Mouse (Mus musculus) hindbrain, embryonic 13.5 days (tissue): ENCODE data around the gene Taz. TPM values are rescaled to one million over a fixed set of nuclear protein-coding genes. Genes with fewer than 3 reads are reported as not detected.

Experiments used
- microRNA-seq: library from miRNA; unstranded; fragments of <30 nt; microRNA quantifications from one replicate; pipeline ENCODE4, GENCODE M21; 2016
- polyA plus RNA-seq: library from polyadenylated mRNA; unstranded; fragments of >200 nt; fragmentation: Nextera tagmentation; extraction: Ambion mirVana; gene quantifications from 2 replicates; pipeline ENCODE4 v1.2.1, GENCODE M21; 2015

Taz gene
- polyA plus RNA-seq, 1 experiment from 2014 or later = 91.5 TPM

Small RNA genes within 50 kb of the gene (microRNA-seq; reads per million reads assigned to microRNA genes)
- gene Mir7091 (not detected), gene Mir7092 (not detected)

Other genes with a start within 250 kb of the Taz start
- gene Opn1mw, start 154.4 kb upstream of the Taz start, polyA plus RNA-seq = not detected in 2 replicates
- gene Mecp2, start 146.5 kb upstream of the Taz start, polyA plus RNA-seq = 14.0 and 14.7 TPM in 2 replicates
- gene Tex28, start 114.1 kb upstream of the Taz start, polyA plus RNA-seq = not detected in 2 replicates
- 0.13 and 0.14 TPM in 2 replicates for gene Tktl1, start 104.7 kb upstream of the Taz start, polyA plus RNA-seq
- 88.8 and 111 TPM in 2 replicates for gene Flna, start 32.1 kb upstream of the Taz start, polyA plus RNA-seq
- gene Emd, start 27.2 kb upstream of the Taz start, polyA plus RNA-seq = 16.9 and 18.3 TPM in 2 replicates
- 532 and 538 TPM in 2 replicates for gene Rpl10, start 11.1 kb upstream of the Taz start, polyA plus RNA-seq
- gene Dnase1l1, start 425 bp downstream of the Taz start, polyA plus RNA-seq = 3.6 and 5.2 TPM in 2 replicates
- 218 and 223 TPM in 2 replicates for gene Atp6ap1, start 15.2 kb downstream of the Taz start, polyA plus RNA-seq
- gene Gdi1, start 23.1 kb downstream of the Taz start, polyA plus RNA-seq = 963 and 1,001 TPM in 2 replicates
- 58.2 and 59.1 TPM in 2 replicates for gene Fam50a, start 31.1 kb downstream of the Taz start, polyA plus RNA-seq
- 51.1 and 53.9 TPM in 2 replicates for gene Plxna3, start 47.2 kb downstream of the Taz start, polyA plus RNA-seq
- 79.4 and 79.8 TPM in 2 replicates for gene Lage3, start 71.7 kb downstream of the Taz start, polyA plus RNA-seq
- 61.6 and 64.0 TPM in 2 replicates for gene Ubl4a, start 91.3 kb downstream of the Taz start, polyA plus RNA-seq
- 8.2 and 8.5 TPM in 2 replicates for gene Slc10a3, start 91.4 kb downstream of the Taz start, polyA plus RNA-seq
- gene Fam3a, start 111.4 kb downstream of the Taz start, polyA plus RNA-seq = 36.3 and 36.5 TPM in 2 replicates
- gene Ikbkg, start 111.4 kb downstream of the Taz start, polyA plus RNA-seq = 15.4 and 18.8 TPM in 2 replicates
- gene G6pdx, start 147.3 kb downstream of the Taz start, polyA plus RNA-seq = 49.9 and 55.0 TPM in 2 replicates
- gene Gm6880, start 199.5 kb downstream of the Taz start, polyA plus RNA-seq = not detected in 2 replicates